Mouse (Mus musculus) embryonic facial prominence, embryonic 12.5 days (tissue): Measurements from ENCODE around the gene Tub. TPM values are rescaled to one million over a fixed set of nuclear protein-coding genes. Genes with fewer than 3 reads are reported as not detected.

Experiments
- ATAC-seq: fragments of 200-750 bp; cut with Nextera tagmentation; 2 replicates; pipeline ENCODE4 v1.8.0; 2017; ENCODE audit not compliant: insufficient number of reproducible peaks, insufficient read depth, low FRiP score, low TSS enrichment
- H3K27ac ChIP-seq: fragments of 300-500 bp; sonication (generic); 2 replicates; pipeline ENCODE4 v1.5.1; 2016; ENCODE audit warnings: mild to moderate bottlenecking
- H3K27me3 ChIP-seq: fragments of 300-500 bp; sonication (generic); 2 replicates; pipeline ENCODE4 v1.6.1; 2016; ENCODE audit warnings: mild to moderate bottlenecking, moderate library complexity
- H3K36me3 ChIP-seq: fragments of 300-500 bp; sonication (generic); 2 replicates; pipeline ENCODE4 v1.6.1; 2016; ENCODE audit warnings: mild to moderate bottlenecking
- H3K4me1 ChIP-seq: fragments of 300-500 bp; sonication (generic); 2 replicates; pipeline ENCODE4 v1.6.1; 2016
- H3K4me2 ChIP-seq: fragments of 300-500 bp; sonication (generic); replicated peaks from 2 replicates; pipeline ENCODE4 v1.6.1; 2016; ENCODE audit warnings: mild to moderate bottlenecking, moderate library complexity
- H3K4me3 ChIP-seq: fragments of 300-500 bp; sonication (generic); 2 replicates; pipeline ENCODE4 v1.5.1; 2016; ENCODE audit warnings: mild to moderate bottlenecking
- H3K9ac ChIP-seq: fragments of 300-500 bp; sonication (generic); 2 replicates; pipeline ENCODE4 v1.6.1; 2016; ENCODE audit warnings: mild to moderate bottlenecking, moderate library complexity
- H3K9me3 ChIP-seq: fragments of 300-500 bp; sonication (generic); 2 replicates; pipeline ENCODE4 v1.6.1; 2016; ENCODE audit warnings: mild to moderate bottlenecking, moderate library complexity
- WGBS: fragments of 180-500 bp; shearing (Covaris S2); methylation state at CpG from one replicate; pipeline ENCODE4 v1.1.7; 2016; 5-methylcytosine and 5-hydroxymethylcytosine counted together
- polyA plus RNA-seq: library from polyadenylated mRNA; unstranded; fragments of >200 nt; fragmentation: Nextera tagmentation; extraction: Ambion mirVana; gene quantifications from 2 replicates; pipeline ENCODE4 v1.2.1, GENCODE M21; 2016

Tub gene
- polyA plus RNA-seq, 1 experiment from 2014 or later: 7.3 TPM

GRCm38 (mm10) chr7:108948611-108949010, 1.5 kb upstream of the Tub start:
- Histone ChIP-seq H3K27ac (no peak overlapping the region), H3K9me3 (no peaks in the 10 kb centered on the region), H3K36me3 (peaks cover 11% of the 10 kb centered on the region; the same call in 1 of the 2 replicates), H3K27me3 (peaks cover 44% of the 10 kb centered on the region), H3K9ac (no peak overlapping the region), H3K4me2 (no peak overlapping the region), H3K4me1 (peaks cover 6% of the 10 kb centered on the region; the same call in 1 of the 2 replicates), H3K4me3 (no peak overlapping the region)
- ATAC-seq: no peak

DNA sequence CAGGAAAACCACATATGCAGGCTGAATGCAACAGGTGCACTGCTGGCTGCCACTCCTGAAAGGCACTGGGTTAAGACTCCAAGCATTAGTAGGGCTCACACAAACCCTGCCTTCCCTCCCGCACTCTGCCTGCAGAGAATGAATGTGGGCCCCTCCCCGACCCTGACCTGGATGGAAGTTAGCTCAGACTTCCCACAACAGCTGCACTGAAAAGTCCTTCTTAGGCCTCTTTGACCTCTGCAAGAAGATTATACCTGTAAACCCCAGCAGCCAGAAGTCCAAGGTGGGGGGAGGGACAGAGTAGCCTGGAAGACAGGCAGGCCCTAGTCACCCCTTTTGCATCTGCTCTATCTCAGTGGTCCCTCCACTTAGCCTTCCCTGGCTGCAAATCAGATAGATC, 837 bp upstream of the Tub start:
- WGBS: 35% methylated on average over 2 of the region's 2 CpGs
- Histone ChIP-seq H3K27me3 (peaks cover 44% of the 10 kb centered on the region), H3K4me3 (no peak overlapping the region), H3K36me3 (peaks cover 8% of the 10 kb centered on the region; the same call in 1 of the 2 replicates), H3K4me2 (no peak overlapping the region), H3K4me1 (peaks cover 6% of the 10 kb centered on the region; the same call in 1 of the 2 replicates), H3K27ac (no peak overlapping the region), H3K9ac (no peak overlapping the region), H3K9me3 (no peaks in the 10 kb centered on the region)
- ATAC-seq: no peak

- Histone ChIP-seq H3K4me3 (peak overlapping the region; percentile 55), H3K36me3 (no peaks in the 10 kb centered on the region), H3K9ac (peak overlapping the region; percentile 47; the same call in 1 of the 2 replicates), H3K9me3 (no peaks in the 10 kb centered on the region), H3K27me3 (peaks cover 44% of the 10 kb centered on the region), H3K4me2 (peak overlapping the region; percentile 100), H3K27ac (no peak overlapping the region), H3K4me1 (peaks cover 6% of the 10 kb centered on the region; the same call in 1 of the 2 replicates)
- ATAC-seq: peak; percentile 8; the same call in 1 of the 2 replicates
- WGBS: under 1% methylated on average over 52 of the region's 52 CpGs
Measured at GRCm38 (mm10) chr7:108950762-108951331, 709 bp downstream of the Tub start.

DNA sequence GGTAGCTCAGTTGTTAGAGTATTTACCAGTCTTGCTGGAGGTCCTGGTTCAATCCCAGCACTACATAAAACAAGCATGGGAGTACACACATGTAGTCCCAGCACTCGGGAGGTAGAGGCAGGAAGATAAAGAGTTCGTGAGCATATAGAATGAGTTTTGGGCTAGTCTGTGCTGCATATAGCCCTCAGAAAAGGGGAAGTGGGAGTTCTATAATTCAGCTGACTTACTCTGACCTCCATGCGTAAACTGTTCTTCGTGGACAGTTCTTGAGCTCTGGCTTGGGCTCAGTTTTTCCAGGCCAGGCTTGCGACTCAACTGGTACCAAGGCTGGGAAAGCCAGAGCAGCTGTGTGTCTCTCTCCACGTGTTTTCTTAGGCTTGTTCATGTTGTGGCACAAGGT, 2.7 kb downstream of the Tub start:
- ATAC-seq: no peak
- 80% methylated on average over 6 of the region's 6 CpGs for WGBS
- Histone ChIP-seq H3K27me3 (peaks cover 44% of the 10 kb centered on the region), H3K4me3 (no peak overlapping the region), H3K27ac (no peak overlapping the region), H3K36me3 (no peaks in the 10 kb centered on the region), H3K4me1 (peaks cover 6% of the 10 kb centered on the region; the same call in 1 of the 2 replicates), H3K9ac (no peak overlapping the region), H3K4me2 (no peak overlapping the region), H3K9me3 (no peaks in the 10 kb centered on the region)

DNA sequence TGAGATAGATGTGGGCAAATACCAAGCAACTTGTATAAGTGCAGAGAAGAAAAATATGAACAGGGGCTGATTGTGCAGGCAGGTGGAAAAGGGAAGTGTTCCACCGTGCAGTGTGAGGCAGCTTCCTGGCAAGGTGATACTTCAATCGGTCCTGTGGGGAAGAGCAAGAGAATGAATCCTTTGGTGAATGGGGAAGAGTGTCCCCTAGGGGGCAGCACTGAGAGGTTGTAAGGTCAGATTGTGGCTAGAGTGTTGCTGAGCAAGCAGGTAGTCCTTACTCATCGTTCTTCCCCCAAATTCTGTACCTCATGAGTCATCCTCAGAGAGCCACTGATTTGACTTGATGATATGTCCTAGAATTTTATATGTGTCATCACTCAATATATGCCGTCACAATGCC, 4.0 kb downstream of the Tub start:
- no peaks in the 10 kb centered on the region for H3K9me3 ChIP-seq
- WGBS: 59% methylated on average over 4 of the region's 4 CpGs
- peaks cover 38% of the 10 kb centered on the region for H3K27me3 ChIP-seq
- ATAC-seq: no peak
- H3K27ac ChIP-seq: no peak overlapping the region
- H3K4me3 ChIP-seq: no peak overlapping the region
- H3K9ac ChIP-seq: no peak overlapping the region
- no peak overlapping the region for H3K4me2 ChIP-seq
- H3K36me3 ChIP-seq: no peaks in the 10 kb centered on the region
- peaks cover 6% of the 10 kb centered on the region; the same call in 1 of the 2 replicates for H3K4me1 ChIP-seq

GRCm38 (mm10) chr7:108957734-108958133, 7.6 kb downstream of the Tub start:
- Histone ChIP-seq H3K4me3 (no peak overlapping the region), H3K4me1 (no peaks in the 10 kb centered on the region), H3K27me3 (peaks cover 6% of the 10 kb centered on the region), H3K27ac (no peak overlapping the region), H3K4me2 (no peak overlapping the region), H3K9me3 (no peaks in the 10 kb centered on the region), H3K36me3 (no peaks in the 10 kb centered on the region), H3K9ac (no peak overlapping the region)
- WGBS: 68% methylated on average over 2 of the region's 2 CpGs
- ATAC-seq: no peak

DNA sequence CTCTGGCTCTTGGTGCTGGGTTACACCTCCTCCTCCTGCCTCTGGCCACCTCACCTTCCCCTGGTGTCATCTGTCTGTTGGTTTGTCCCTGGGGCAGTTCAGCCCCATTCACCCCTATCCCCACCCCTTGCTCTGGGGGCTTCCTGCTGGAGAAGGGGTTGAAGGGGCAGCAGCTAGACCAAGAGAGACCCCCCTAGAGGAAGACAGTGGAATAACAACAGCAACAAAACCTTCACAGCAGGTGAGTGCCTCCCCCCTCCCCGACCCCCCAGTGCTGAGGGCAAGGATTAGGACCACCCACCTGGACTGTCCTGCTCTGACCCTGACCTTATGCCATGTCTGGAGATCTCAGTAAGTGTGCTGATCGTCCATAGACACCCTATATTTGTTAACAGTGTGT, 15.8 kb downstream of the Tub start:
- 24% methylated on average over 2 of the region's 2 CpGs for WGBS
- H3K4me3 ChIP-seq: no peak overlapping the region
- ATAC-seq: no peak

GRCm38 (mm10) chr7:108966742-108967362, 16.7 kb downstream of the Tub start:
- no peak overlapping the region for H3K4me3 ChIP-seq
- no peaks in the 10 kb centered on the region for H3K36me3 ChIP-seq
- ATAC-seq: no peak
- 33% methylated on average over 7 of the region's 7 CpGs for WGBS
- H3K4me2 ChIP-seq: no peak overlapping the region
- H3K27me3 ChIP-seq: no peaks in the 10 kb centered on the region
- no peaks in the 10 kb centered on the region for H3K9me3 ChIP-seq
- H3K9ac ChIP-seq: no peak overlapping the region
- no peaks in the 10 kb centered on the region for H3K4me1 ChIP-seq
- no peak overlapping the region for H3K27ac ChIP-seq

More for the DNA sequence above, 15.8 kb downstream of the Tub start:
- H3K27ac ChIP-seq: no peak overlapping the region
- H3K9ac ChIP-seq: no peak overlapping the region
- H3K27me3 ChIP-seq: no peaks in the 10 kb centered on the region
- no peaks in the 10 kb centered on the region for H3K4me1 ChIP-seq
- H3K36me3 ChIP-seq: no peaks in the 10 kb centered on the region
- no peaks in the 10 kb centered on the region for H3K9me3 ChIP-seq
- no peak overlapping the region for H3K4me2 ChIP-seq

DNA sequence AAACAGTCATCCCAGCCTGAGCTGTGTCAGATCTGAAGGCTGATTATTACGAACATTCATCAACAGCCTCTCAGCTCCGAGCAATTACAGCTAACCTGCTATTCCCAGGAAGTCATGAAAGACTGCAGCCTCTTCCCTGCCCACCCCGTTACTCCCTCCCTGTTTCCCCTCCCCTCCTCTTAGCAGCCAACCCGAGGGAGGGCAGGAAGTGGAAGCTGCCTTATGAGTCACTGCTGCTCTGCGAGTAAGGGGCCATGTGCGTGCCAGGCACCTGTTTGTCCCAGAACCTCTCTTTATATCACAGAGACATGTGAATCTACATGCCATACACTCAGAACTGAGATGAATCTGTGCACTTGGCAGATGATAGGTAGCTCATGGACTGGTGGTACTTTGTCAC, 18.1 kb downstream of the Tub start:
- Histone ChIP-seq H3K27me3 (no peaks in the 10 kb centered on the region), H3K9me3 (no peaks in the 10 kb centered on the region), H3K9ac (no peak overlapping the region), H3K4me3 (no peak overlapping the region), H3K36me3 (no peaks in the 10 kb centered on the region), H3K27ac (no peak overlapping the region), H3K4me2 (no peak overlapping the region), H3K4me1 (no peaks in the 10 kb centered on the region)
- whole genome bisulfite sequencing: 24% methylated on average over 6 of the region's 6 CpGs
- ATAC-seq: no peak

GRCm38 (mm10) chr7:108972273-108972672, 22.1 kb downstream of the Tub start:
- Histone ChIP-seq H3K9ac (no peak overlapping the region), H3K4me1 (no peaks in the 10 kb centered on the region), H3K27me3 (no peaks in the 10 kb centered on the region), H3K9me3 (no peaks in the 10 kb centered on the region), H3K27ac (no peak overlapping the region), H3K36me3 (no peaks in the 10 kb centered on the region), H3K4me3 (no peak overlapping the region), H3K4me2 (no peak overlapping the region)
- no peak for ATAC-seq
- WGBS: 50% methylated on average over 6 of the region's 6 CpGs

GRCm38 (mm10) chr7:108985934-108986708, 36.0 kb downstream of the Tub start:
- H3K36me3 ChIP-seq: no peaks in the 10 kb centered on the region
- WGBS: 73% methylated on average over 2 of the region's 3 CpGs
- no peaks in the 10 kb centered on the region for H3K27me3 ChIP-seq
- no peak overlapping the region for H3K4me3 ChIP-seq
- no peak overlapping the region for H3K27ac ChIP-seq
- no peak overlapping the region for H3K4me2 ChIP-seq
- no peaks in the 10 kb centered on the region for H3K4me1 ChIP-seq
- H3K9ac ChIP-seq: no peak overlapping the region; the same call in 1 of the 2 replicates
- no peaks in the 10 kb centered on the region for H3K9me3 ChIP-seq
- ATAC-seq: no peak

- H3K27me3 ChIP-seq: no peaks in the 10 kb centered on the region
- H3K36me3 ChIP-seq: no peaks in the 10 kb centered on the region
- H3K27ac ChIP-seq: no peak overlapping the region
- H3K4me3 ChIP-seq: no peak overlapping the region
- H3K9me3 ChIP-seq: no peaks in the 10 kb centered on the region
- H3K9ac ChIP-seq: no peak overlapping the region
- H3K4me2 ChIP-seq: no peak overlapping the region
- no peaks in the 10 kb centered on the region for H3K4me1 ChIP-seq
- WGBS: 93% methylated on average over 9 of the region's 9 CpGs
- no peak for ATAC-seq
Measured at GRCm38 (mm10) chr7:108991207-108991606, 41.1 kb downstream of the Tub start.
